ENCODE assay signal across 12 mouse cellular contexts in the genomic region with DNA sequence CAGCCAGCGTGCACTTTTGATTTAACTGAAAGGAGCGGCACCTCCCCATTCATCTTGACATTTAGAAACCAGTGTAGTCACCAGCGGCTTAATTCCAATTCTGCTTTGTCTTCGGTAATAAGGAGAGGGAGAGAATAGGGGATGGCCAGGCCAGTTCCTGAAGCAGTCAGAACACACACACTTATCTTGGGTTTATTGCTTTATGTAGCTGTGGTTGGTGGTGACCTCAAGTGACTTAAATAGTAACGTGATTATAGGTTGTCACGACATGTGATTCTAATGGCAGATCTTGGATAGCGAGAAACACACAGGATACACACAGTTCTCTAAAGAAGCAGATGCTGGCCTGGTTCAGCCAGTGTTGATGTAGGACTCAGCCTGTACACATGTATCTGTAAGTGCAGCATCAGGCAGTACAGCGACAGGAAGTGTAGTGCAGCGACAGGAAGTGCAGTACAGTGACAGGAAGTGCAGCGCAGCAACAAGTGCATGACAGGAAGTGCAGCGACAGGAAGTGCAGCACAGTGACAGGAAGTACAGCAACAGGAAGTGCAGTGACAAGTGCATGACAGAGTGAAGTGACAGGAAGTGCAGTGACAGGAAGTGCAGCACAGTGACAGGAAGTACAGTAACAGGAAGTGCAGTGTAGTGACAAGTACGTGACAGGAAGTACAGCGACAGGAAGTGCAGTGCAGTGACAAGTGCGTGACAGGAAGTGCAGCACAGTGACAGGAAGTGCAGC. TPM values are rescaled to one million over a fixed set of nuclear protein-coding genes. Genes with fewer than 3 reads are reported as not detected.
DNase-seq lines count a peak whose midpoint lies in the region; ATAC-seq and TF ChIP-seq lines count a peak whose summit lies in the region.
"Had no signal": no experiment of that assay in that cellular context is flagged by ENCODE, and none has a peak within 500 bp of the region (broad histone marks: within the 10 kb centered on the region; RNA-seq: fewer than 3 reads in every experiment).

No protein-coding gene starts in this region.

- H3K4me2 ChIP-seq in kidney, postnatal 0 days (ENCODE audit: low read length) = peak overlapping the region; percentile 14
- H3K4me2 ChIP-seq: stomach, embryonic 15.5 days had no signal

- no peaks in the 10 kb centered on the region for H3K27me3 ChIP-seq in kidney, postnatal 0 days (ENCODE audit: insufficient read depth, low read length)
- H3K27me3 ChIP-seq: stomach, embryonic 15.5 days had no signal

- DNase-seq in kidney, postnatal 0 days (ENCODE audit: low spot score) = peak; percentile 44
- no peak for DNase-seq in kidney, postnatal 10 days
- peak; percentile 51 for DNase-seq in CD4-positive, CD25-positive, alpha-beta regulatory T cell, adult 2 months (ENCODE audit: low read depth, low spot score)
- no peak for DNase-seq in lung, postnatal 10 days
- no peak for DNase-seq in lung, postnatal 14 days
- no peak for DNase-seq in ovary, adult 18-20 months (ENCODE audit: low spot score)
- DNase-seq: adrenal gland, postnatal 36 days; cerebellum, postnatal 14 days; heart, postnatal 10 days had no signal

- no peak overlapping the region; the same call in 1 of the 2 replicates for H3K27ac ChIP-seq in kidney, postnatal 0 days
- peak overlapping the region; percentile 21; the same call in 1 of the 2 replicates for H3K27ac ChIP-seq in bone marrow macrophage, adult 2 months (ENCODE audit: insufficient read depth, low read depth, low read length)
- H3K27ac ChIP-seq: stomach, embryonic 15.5 days had no signal

- no peak for TF ChIP-seq CTCF in kidney, postnatal 0 days (IDR thresholded peaks at IDR 0.05; ENCODE audit: low read depth)
- TF ChIP-seq CTCF in bone marrow macrophage, adult 2 months (IDR thresholded peaks at IDR 0.05; ENCODE audit: low read depth, low read length) = no peak

- no peak overlapping the region for H3K9ac ChIP-seq in kidney, postnatal 0 days (ENCODE audit: low read depth, low read length)
- H3K9ac ChIP-seq: stomach, embryonic 15.5 days had no signal

- H3K9me3 ChIP-seq in kidney, postnatal 0 days (replicated peaks; ENCODE audit: low read length) = no peaks in the 10 kb centered on the region
- H3K9me3 ChIP-seq: stomach, embryonic 15.5 days had no signal

- peak; percentile 36; the same call in 1 of the 2 replicates for ATAC-seq in kidney, postnatal 0 days (replicated peaks; ENCODE audit: low FRiP score, low read depth)
- peak; percentile 61; the same call in 1 of the 2 replicates for ATAC-seq in monocyte, adult 5-6 weeks (replicated peaks; ENCODE audit: insufficient number of reproducible peaks, low FRiP score, low TSS enrichment, poor library complexity, severe bottlenecking)

- peaks cover 11% of the 10 kb centered on the region; the same call in 1 of the 2 replicates for H3K36me3 ChIP-seq in kidney, postnatal 0 days (ENCODE audit: insufficient read depth, low read length)

- no peaks in the 10 kb centered on the region for H3K4me1 ChIP-seq in kidney, postnatal 0 days (replicated peaks; ENCODE audit: insufficient read depth, low read length)
- H3K4me1 ChIP-seq in bone marrow macrophage, adult 2 months (ENCODE audit: control insufficient read depth, insufficient read depth, low read length) = no peaks in the 10 kb centered on the region
- H3K4me1 ChIP-seq: stomach, embryonic 15.5 days had no signal

- 0 out of 2 replicates have a peak overlapping the region, but pooled peaks have one; percentile 0 for H3K4me3 ChIP-seq in kidney, postnatal 0 days (replicated peaks; ENCODE audit: low read depth, low read length)
- H3K4me3 ChIP-seq in bone marrow macrophage, adult 2 months (ENCODE audit: insufficient read depth, low read length) = no peak overlapping the region
- H3K4me3 ChIP-seq: stomach, embryonic 15.5 days had no signal

- TF ChIP-seq POLR2A in bone marrow macrophage, adult 2 months (IDR thresholded peaks at IDR 0.05; ENCODE audit: borderline replicate concordance, low read depth, low read length) = no peak

- 70% methylated on average over 14 of the region's 14 CpGs for WGBS in kidney, postnatal 0 days

RNA-seq across cellular contexts. Expression of gene Atrnl1, which starts 37.5 kb away (rescaled TPM):
- polyA plus RNA-seq in kidney, postnatal 0 days (2015; fragmentation: Nextera tagmentation; extraction: Ambion mirVana) = 8.1 and 8.5 TPM in 2 replicates
- polyA plus RNA-seq in bone marrow macrophage, adult 2 months (2012; ENCODE audit: insufficient read depth, insufficient read length, missing spikeins) = 6.7 and 8.8 TPM in 2 replicates
- total RNA-seq in monocyte, adult 5-6 weeks (2017) = 1.0 to 3.8 TPM (median 1.6 TPM) in 3 replicates

Comparison
In these comparisons a context has a peak if more than half of its experiments do, and no peak if none do; other contexts are left out.
1. DNase-seq: peak in kidney, postnatal 0 days (single experiment) and CD4-positive, CD25-positive, alpha-beta regulatory T cell, adult 2 months (single experiment); none in kidney, postnatal 10 days (single experiment), lung, postnatal 10 days (single experiment), lung, postnatal 14 days (single experiment) and ovary, adult 18-20 months (single experiment).